Mouse (Mus musculus) lung, postnatal 0 days (tissue): ENCODE measurements at regions not wholly inside any gene's neighbourhood (a gene's known extent, or its start where the extent isn't known, plus 50 kb on each side); places are given as distances from the start of the nearest gene placed in this dataset.
A peak's percentile ranks its signal among the peaks of the same experiment; 100 is the strongest.
"Not testable (repeated sequence)": the region's sequence is repeated elsewhere in the genome, so short reads cannot be mapped to it uniquely, and the experiment has no call there.

Experiments
- ATAC-seq: fragments of 200-750 bp; cut with Nextera tagmentation; 2 replicates; pipeline ENCODE4 v1.8.0; 2017; ENCODE audit warnings: moderate library complexity
- DNase-seq: peaks from one replicate; pipeline ENCODE4 v3.0.0-alpha.2; 2016; ENCODE audit warnings: low spot score
- H3K27ac ChIP-seq: fragments of 300-500 bp; sonication (generic); 2 replicates; pipeline ENCODE4 v1.5.1; 2014; ENCODE audit warnings: antibody characterized with exemption, mild to moderate bottlenecking, low read length, mixed read lengths
- H3K27me3 ChIP-seq: fragments of 300-500 bp; sonication (generic); replicated peaks from 2 replicates; pipeline ENCODE4 v1.6.1; 2014; ENCODE audit warnings: low read length, mixed read lengths; ENCODE audit not compliant: insufficient read depth
- H3K36me3 ChIP-seq: fragments of 300-500 bp; sonication (generic); 2 replicates; pipeline ENCODE4 v1.6.1; 2014; ENCODE audit warnings: low read length, mixed read lengths; ENCODE audit not compliant: insufficient read depth
- H3K4me1 ChIP-seq: fragments of 300-500 bp; sonication (generic); 2 replicates; pipeline ENCODE4 v1.6.1; 2014; ENCODE audit warnings: antibody characterized with exemption, low read depth, low read length, mixed read lengths; ENCODE audit not compliant: insufficient read depth
- H3K4me2 ChIP-seq: fragments of 300-500 bp; sonication (generic); replicated peaks from 2 replicates; pipeline ENCODE4 v1.6.1; 2014; ENCODE audit warnings: low read depth, mild to moderate bottlenecking, low read length, moderate library complexity, mixed read lengths
- H3K4me3 ChIP-seq: fragments of 300-500 bp; sonication (generic); 2 replicates; pipeline ENCODE4 v1.5.1; 2014; ENCODE audit warnings: low read depth, low read length
- H3K9ac ChIP-seq: fragments of 300-500 bp; sonication (generic); replicated peaks from 2 replicates; pipeline ENCODE4 v1.6.1; 2014; ENCODE audit warnings: low read depth, mild to moderate bottlenecking
- H3K9me3 ChIP-seq: fragments of 300-500 bp; sonication (generic); 2 replicates; pipeline ENCODE4 v1.6.1; 2016; ENCODE audit warnings: low read length, mixed read lengths
- CTCF ChIP-seq: IDR thresholded peaks from 2 replicates; pipeline ENCODE4 v1.5.1; 2016; ENCODE audit warnings: antibody characterized with exemption, mild to moderate bottlenecking
- EP300 ChIP-seq: IDR thresholded peaks from 2 replicates; pipeline ENCODE4 v1.6.1; 2016; ENCODE audit warnings: antibody characterized with exemption, mild to moderate bottlenecking, control low read depth
- WGBS: fragments of 180-500 bp; shearing (Covaris S2); extraction: QIAGEN DNeasy Blood & Tissue Kit; methylation state at CpG from one replicate; pipeline ENCODE4 v1.1.7; 2014; 5-methylcytosine and 5-hydroxymethylcytosine counted together

DNA sequence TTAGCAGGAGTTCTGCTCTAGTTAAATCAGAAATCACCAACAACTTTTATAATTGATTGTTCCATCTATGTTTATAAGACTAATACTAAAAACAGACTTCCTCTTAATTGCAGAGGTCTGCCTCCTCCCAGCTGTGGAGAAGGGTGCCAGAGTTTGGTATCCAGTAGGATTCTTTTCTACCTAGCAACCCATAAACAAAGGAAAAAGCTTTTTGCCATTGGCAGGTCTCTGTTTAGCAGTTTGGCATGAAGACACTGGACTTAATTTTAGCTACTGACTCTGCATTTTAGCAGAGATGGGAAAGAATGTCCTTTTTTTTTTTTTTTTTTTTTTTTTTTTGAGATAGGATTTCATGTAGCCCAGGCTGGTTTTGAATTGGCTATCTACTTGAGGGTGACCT, 1628.4 kb downstream of the A830018L16Rik start:
- Histone ChIP-seq H3K4me2 (no peak overlapping the region), H3K4me3 (no peak overlapping the region), H3K9ac (no peak overlapping the region), H3K4me1 (no peaks in the 10 kb centered on the region), H3K27me3 (no peaks in the 10 kb centered on the region), H3K27ac (no peak overlapping the region), H3K36me3 (no peaks in the 10 kb centered on the region), H3K9me3 (no peaks in the 10 kb centered on the region)
- no peak for ATAC-seq
- TF ChIP-seq EP300 (no peak), CTCF (no peak)
- peak; percentile 33 for DNase-seq

DNA sequence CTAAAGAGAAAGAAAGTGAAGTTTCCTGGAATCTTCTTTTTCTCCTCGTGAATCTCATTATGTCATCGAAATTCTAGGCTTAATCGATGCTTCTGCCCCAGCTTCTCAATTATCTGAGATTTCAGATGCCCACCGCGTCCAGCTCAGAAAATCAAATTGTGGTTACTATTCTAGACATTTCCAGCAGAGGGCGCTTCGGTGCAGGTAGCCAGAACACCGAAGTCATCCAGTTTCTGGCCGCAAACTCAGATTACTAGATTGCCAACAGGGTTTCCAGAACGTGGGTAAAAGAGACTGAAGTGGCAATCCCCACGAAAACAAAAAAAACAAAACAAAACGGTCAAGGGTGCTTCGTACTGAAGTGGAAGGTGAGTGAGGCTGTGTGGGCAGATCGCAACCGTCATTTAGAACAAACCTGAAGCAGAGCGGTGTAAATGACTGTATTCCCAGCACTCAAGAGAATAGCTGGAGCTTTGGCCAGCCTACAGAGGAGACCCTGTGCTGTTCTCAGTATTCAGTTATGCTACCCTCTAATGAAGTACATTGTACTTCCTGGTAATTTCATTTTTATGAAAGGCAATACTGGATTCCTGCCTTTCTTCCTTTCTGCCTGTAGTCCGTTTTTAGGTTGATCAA, 1636.4 kb downstream of the A830018L16Rik start:
- 0 out of 2 replicates have a peak overlapping the region, but pooled peaks have one; percentile 8 for H3K4me2 ChIP-seq
- no peak overlapping the region for H3K9ac ChIP-seq
- no peak overlapping the region for H3K4me3 ChIP-seq
- no peaks in the 10 kb centered on the region for H3K9me3 ChIP-seq
- DNase-seq = peak; percentile 65
- H3K27ac ChIP-seq = no peak overlapping the region
- TF ChIP-seq EP300 (no peak), CTCF (peak; percentile 76)
- H3K27me3 ChIP-seq = no peaks in the 10 kb centered on the region
- H3K36me3 ChIP-seq = no peaks in the 10 kb centered on the region
- no peak for ATAC-seq
- no peaks in the 10 kb centered on the region for H3K4me1 ChIP-seq
- WGBS = 16% methylated on average over 17 of the region's 17 CpGs

GRCm38 (mm10) chr1:13051433-13052066, 1637.6 kb downstream of the A830018L16Rik start:
- not testable (repeated sequence) for H3K36me3 ChIP-seq, H3K27me3 ChIP-seq, DNase-seq, H3K4me3 ChIP-seq, H3K27ac ChIP-seq, H3K9me3 ChIP-seq, H3K9ac ChIP-seq, H3K4me2 ChIP-seq, ATAC-seq, H3K4me1 ChIP-seq
- 59% methylated on average over 11 of the region's 13 CpGs for WGBS

- ATAC-seq = peak; percentile 32; the same call in 1 of the 2 replicates
- no peaks in the 10 kb centered on the region for H3K36me3 ChIP-seq
- H3K9ac ChIP-seq = no peak overlapping the region
- peak; percentile 76 for DNase-seq
- peak overlapping the region; percentile 15; the same call in 1 of the 2 replicates for H3K4me3 ChIP-seq
- no peaks in the 10 kb centered on the region for H3K27me3 ChIP-seq
- peak overlapping the region; percentile 48; the same call in 1 of the 2 replicates for H3K4me2 ChIP-seq
- no peaks in the 10 kb centered on the region for H3K9me3 ChIP-seq
- no peak overlapping the region for H3K27ac ChIP-seq
- TF ChIP-seq CTCF (peak; percentile 74), EP300 (no peak)
- no peaks in the 10 kb centered on the region for H3K4me1 ChIP-seq
- 12% methylated on average over 7 of the region's 7 CpGs for WGBS
Observed at GRCm38 (mm10) chr1:13052067-13052460, 1638.2 kb downstream of the A830018L16Rik start.

DNA sequence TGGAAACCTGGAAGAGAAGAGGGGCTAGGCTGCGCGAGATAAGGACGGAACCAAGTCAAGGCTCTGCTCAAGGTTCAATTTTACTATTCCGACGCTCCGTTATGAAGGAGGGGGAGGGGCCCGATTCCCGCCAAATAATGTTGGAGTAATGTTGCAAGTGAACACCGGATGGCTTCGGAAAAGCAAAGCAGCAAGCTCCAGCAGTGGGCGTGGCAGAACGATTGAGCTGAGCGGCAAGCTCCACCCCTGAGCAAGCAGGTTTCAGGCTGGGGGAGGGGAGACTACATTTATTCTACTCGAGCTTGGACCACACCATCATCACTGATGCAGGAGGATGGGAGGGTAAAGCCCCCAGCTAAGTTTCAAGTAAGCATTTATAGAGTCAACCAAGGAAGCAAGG, 1643.8 kb downstream of the A830018L16Rik start:
- 27% methylated on average over 14 of the region's 14 CpGs for WGBS
- no peak for DNase-seq
- Histone ChIP-seq H3K27me3 (no peaks in the 10 kb centered on the region), H3K9ac (no peak overlapping the region), H3K27ac (no peak overlapping the region), H3K36me3 (no peaks in the 10 kb centered on the region), H3K4me2 (no peak overlapping the region), H3K4me3 (no peak overlapping the region), H3K9me3 (no peaks in the 10 kb centered on the region), H3K4me1 (no peaks in the 10 kb centered on the region)
- no peak for TF ChIP-seq CTCF
- TF ChIP-seq EP300 = no peak
- no peak for ATAC-seq

GRCm38 (mm10) chr1:13059616-13060320, 1645.9 kb downstream of the A830018L16Rik start:
- Histone ChIP-seq H3K9me3 (no peaks in the 10 kb centered on the region), H3K4me3 (no peak overlapping the region), H3K9ac (no peak overlapping the region), H3K27me3 (no peaks in the 10 kb centered on the region), H3K36me3 (no peaks in the 10 kb centered on the region), H3K4me1 (no peaks in the 10 kb centered on the region), H3K4me2 (no peak overlapping the region), H3K27ac (no peak overlapping the region)
- DNase-seq (no peak), ATAC-seq (no peak)
- 77% methylated on average over 6 of the region's 6 CpGs for WGBS
- TF ChIP-seq EP300 (no peak), CTCF (no peak)
